Mouse (Mus musculus): ENCODE results near the gene Ttc5.

- TF ChIP-seq CTCF (IDR thresholded peaks at IDR 0.05; ENCODE audit: low read depth, low read length) (no peak), POLR2A (IDR thresholded peaks at IDR 0.05; ENCODE audit: borderline replicate concordance, low read depth, low read length) (no peak)
Observed at GRCm38 (mm10) chr14:50771342-50771741, 14.0 kb downstream of the Ttc5 start.
